Mouse (Mus musculus) retina, postnatal 7 days (tissue): ENCODE data around the gene H6pd.

Experiments used
- DNase-seq: peaks from one replicate; pipeline ENCODE4 v3.0.0-alpha.2; 2012; ENCODE audit warnings: low read depth, low spot score

Gene H6pd

DNA sequence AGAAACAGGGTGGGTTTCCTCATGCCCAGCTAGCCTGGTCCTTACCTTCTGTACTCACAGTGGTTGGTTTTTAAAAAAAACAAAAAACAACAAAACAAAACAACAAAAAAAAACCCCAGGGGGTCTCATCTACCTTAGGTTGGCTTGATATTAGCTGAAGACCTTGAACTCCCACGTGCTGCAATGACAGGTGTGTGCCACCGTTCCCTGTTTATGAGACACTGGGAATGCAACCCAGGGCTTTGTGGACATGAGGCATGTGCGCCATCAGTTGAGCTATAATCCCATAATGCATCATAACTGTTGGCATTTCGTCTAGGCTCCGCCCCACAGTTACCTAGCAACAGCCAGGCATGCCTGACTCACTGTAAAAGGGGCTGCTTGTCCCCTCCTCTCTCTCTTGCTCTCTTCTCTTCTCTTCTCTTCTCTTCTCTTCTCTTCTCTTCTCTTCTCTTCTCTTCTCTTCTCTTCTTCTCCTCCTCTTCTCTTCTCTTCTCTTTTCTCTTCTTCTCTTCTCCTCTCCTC, 33.0 kb downstream of the H6pd start:
- no peak for DNase-seq

DNA sequence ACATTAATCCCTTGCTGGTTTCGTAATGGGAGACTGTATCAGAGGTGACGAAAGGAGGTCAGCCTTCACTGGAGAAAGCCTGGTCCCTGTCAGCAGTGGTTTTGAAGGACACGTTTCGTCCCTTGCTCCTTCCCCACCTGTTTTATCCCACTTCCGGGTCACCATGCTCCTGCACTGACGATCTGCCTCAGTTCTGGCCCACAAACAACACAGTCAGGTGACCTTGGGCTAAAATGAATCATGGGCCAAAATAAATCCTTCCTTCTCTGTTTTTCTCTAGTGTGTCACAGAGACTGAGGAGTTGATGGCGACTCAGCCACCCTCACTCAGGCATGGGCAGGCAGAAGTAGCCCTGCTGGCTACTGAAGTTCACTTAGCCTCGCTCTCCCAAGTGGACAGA, 33.5 kb downstream of the H6pd start:
- no peak for DNase-seq

DNA sequence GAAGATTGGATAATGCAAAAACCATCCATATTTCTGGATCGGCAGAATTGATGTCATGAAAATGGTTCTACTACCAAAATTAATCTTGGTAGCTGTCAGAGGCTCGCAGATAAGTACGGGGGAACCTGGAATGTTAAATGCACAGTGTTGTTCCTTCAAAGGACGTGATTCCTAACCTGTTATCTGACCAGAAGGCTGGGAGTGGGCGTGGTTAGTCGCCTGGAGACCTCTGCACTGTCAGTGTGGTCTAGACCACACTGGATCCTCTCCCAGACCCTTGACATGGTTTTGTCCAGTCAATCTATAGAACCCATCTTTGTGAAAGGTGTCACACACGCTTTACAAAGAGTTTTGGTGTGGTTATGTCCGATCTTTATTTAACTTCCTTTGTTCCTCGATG, 37.4 kb downstream of the H6pd start:
- DNase-seq, result no peak

DNA sequence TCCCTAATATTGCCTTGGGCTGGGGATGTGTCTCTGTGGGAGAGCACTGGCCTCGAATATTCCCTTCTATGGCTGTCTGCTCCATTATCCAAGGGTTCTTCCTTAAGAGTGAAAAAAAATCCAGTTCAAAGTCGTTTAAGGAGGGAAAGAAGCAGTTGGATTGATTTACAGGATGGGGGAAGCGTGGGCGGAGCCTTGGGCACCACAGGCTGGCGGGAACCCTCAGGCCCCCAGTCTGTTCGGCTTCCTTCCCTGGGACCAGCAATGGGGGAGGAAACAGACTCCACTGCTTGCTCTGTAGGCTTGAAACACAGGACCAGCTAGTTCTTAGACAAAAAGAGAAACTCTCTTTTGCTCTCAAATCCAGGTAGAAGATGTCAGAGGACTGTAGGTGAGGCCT, 40.3 kb downstream of the H6pd start:
- no peak for DNase-seq

DNA sequence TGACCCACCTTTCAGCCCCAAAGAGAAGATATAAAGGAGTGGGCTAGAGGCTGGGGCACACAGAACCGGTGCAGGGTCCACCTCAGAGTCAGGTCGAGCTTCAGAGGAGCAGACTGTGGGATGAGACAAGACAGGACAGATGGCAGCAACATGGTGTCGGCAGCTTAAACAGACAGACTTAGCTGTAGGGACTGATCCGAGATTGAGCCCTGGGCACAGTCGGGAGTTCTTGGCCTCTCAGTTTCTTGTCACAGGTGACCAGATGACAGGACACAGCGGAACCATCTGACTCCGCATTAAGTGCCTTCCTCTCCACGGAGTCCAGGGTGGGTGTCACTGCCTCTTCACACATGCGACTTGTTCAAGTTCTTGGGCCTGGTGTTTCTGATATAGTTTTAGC, 41.9 kb downstream of the H6pd start:
- DNase-seq, result no peak

DNA sequence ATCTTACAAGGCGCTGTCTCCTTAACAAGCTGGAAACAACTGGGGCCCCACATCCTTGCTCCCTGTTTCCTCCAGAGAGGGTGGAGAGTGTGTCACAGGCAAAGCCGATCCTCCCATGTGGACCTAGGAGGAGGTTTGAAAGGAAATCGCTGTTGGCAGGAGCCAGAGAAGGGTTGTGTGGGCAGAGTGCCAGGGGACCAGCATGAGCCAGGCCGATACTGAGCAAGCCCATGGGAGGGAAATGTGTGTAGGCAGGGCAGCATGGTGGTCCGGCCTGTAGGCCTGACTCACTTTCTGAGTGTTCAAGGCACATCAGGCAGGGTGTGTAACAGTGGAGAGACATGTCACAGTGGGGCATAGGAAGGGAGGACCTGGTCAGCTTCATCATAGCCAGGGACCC, 42.6 kb downstream of the H6pd start:
- DNase-seq, result no peak

DNA sequence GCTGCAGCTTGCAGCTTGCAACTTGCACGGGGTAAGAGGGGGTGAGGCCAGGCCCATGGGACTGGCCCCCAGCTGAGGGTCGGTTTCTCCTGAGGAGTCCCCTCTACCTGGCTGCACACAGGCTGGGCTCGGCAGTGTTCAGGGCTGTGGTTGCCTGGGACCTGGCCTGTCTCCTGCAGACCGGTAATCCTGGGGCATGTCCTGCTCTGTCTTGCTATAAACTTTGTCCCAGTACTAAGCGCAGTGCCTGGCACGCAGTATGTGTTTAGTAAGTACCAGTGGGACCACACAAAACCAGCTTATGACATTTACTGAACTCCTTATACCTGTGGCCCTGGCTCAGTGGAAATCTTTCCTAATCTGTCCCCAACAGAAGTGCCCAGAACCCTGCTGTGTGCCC, 43.2 kb downstream of the H6pd start:
- DNase-seq, result no peak

DNA sequence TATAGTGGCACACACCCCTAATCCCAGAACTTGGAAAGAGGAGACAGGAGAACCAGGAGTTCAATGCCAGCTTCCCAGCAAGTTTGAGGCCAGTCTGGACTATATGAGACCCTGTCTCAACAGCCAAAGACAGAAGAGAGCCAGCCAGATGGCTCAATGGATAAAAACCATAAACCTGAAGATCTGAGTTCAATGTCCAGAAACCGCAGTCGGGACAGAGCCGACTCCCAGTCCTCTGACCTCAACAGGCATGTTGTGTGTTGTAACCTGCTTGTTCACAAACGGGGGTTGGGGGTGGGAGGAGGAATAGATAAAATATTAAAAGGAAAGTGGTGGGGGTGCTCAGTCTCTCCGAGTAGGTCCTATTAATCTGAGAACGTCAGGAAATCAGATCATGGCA, 43.6 kb downstream of the H6pd start:
- no peak for DNase-seq

DNA sequence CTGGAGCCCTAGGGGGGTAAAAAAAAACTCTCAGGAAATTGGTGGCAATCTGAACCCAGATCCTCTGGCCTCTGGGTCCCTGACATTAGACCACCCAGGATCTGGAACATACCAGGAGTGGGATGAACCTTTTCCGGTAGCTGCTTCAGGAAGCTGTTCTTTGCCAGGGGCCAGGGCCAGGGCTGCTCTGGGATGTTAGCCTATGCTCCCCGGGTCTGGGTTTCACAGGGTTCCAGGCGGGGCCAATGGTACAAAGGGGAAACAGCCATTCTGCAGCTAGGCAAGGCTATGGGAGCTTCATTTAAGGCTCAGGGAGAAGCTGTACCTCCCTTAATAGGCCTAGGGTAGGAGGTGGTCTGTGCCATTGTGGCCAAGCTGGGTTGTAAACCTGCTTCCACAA, 44.1 kb downstream of the H6pd start:
- DNase-seq, result no peak

DNA sequence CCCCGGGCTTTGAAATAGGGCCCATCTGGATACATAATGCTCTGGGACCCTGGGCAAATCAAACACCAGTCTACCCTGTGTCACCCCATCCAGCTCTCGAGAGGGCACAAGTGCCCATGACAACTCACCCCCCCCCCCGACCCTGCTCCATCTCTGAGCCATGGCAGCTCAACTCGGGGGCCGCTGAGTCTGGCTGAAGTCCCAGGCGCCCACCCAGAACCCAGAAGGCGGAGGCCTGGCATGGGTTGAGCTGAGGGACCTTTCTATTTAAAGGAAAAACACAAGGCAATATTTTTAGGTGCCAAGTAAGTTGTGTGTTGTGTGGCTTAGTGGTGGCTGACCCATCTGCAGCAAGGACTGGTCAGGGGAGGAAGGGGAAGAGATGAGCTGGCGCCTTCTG, 44.5 kb downstream of the H6pd start:
- no peak for DNase-seq

DNA sequence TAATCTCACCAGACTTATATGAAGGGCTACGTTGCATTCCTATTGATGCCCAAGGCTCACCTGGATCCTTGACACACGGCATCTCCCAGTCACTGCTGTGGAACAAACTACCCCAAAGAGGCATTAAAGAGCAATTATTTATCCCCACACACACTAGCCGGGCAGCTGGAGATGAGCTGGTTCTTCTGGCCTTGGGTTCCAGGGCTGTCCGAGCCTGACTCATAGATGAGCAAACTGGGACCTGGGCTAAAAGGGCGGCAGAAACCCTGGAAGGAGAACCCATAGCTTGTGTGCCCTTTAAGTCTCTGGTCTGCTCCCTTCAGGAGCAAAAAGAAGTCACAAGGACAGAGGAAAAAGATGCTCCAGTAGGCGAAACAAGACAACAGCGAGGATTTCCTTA, 48.4 kb downstream of the H6pd start:
- no peak for DNase-seq

DNA sequence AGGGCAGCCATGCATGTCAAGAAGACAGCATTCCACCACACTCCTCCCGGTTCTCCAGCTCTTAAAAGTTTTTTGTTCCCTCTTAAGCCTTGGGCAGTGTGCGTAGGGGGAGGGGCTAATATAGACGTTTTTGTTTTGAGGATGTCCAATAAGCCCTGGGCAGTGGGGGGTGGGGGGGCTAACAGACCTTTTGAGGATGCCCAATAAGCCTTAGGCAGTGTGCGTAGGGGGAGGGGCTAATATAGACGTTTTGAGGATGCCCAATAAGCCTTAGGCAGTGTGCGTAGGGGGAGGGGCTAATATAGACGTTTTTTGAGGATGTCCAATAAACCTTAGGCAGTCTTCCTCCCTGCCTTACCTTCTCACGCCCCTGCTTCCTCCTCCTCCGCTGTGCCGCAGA, 49.0 kb downstream of the H6pd start:
- DNase-seq, result no peak

DNA sequence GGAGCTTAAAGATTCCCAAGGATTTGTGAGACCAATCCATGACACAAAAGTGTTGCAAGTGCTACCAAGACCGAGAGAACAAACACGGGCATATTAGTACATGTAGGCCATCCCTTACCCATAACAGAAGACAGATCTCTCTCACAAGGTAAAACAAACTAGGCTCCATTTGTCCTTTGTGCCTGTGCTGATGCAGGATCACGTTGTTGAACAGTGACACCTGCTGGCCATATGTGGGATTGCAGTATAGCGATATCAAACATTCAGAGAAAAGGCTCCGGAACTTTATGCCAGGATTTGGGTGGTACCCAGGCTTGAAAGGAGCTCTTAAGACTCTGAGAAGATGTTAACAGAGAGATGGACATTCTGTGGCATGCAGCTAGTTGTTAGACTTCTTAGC, 50.3 kb downstream of the H6pd start:
- DNase-seq, result peak; percentile 70

DNA sequence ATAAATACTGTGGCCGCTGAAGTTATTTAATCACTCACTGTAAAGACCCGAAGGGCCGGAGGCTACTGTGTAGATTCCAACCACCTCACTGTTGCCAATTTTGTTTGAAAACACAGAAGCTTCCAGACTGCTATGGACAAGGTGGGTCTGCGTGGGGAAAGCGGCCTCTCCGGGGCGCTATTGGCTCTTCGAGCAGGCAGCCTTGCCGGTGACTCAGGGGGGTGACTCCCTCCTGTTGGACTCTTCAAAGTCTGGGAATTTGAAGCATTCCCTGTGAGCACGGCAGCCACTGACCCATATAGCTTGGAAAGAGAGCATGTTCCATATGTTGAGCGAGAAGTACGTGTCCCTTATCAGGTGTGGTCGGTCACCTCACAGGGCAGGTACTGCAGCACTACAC, 52.8 kb downstream of the H6pd start:
- no peak for DNase-seq

DNA sequence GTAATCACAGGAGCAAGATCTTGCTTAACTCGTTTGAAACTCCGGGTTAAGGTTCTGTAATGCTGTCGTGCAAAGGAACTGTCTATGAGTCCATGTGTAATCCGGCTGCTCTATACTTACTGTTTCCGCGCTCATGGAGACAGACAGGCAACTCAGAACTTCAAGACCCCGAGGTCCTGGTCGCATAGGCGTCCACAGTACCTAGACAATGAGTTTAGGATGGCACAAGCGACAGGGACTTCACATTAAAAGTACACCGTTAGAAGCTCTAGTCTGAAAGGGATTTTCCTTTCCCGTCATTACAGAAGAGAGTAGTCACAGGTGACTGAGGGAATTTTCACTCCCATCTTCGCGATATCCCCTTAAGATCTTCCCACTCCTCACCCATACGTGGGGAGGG, 53.2 kb downstream of the H6pd start:
- DNase-seq, result no peak

DNA sequence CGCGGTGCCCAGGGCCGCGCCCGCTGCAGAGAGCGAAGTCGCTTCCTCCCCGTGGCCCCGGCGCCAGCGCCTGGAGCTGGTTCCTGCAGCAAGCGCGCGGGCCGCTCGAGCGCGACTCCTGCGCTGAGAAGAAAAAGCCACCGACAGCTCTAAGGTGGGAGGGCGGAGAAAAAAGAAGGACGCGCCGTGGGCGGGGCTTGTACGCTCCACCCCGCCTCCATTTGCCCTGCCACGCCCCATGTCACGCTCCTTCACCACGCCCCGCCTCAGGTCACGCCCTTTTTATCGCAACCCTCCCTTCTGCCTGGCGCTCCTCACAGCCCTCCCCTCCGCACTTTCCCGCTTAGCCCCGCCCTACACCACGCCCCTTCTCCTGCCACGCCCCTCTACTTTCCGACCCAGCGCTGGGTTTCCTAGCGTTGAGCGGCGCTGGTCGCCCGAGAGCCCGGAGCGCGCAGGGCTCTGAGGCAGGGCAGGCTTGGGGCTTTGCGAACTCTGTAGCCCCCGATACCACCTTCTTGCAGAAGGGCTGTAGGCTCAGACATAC, 53.9 kb downstream of the H6pd start, which contains the start of gene Spsb1:
Gene Spsb1 (minus strand): TSS at position 151 of the 547 bp plus-strand sequence.
- DNase-seq, result peak; percentile 92

DNA sequence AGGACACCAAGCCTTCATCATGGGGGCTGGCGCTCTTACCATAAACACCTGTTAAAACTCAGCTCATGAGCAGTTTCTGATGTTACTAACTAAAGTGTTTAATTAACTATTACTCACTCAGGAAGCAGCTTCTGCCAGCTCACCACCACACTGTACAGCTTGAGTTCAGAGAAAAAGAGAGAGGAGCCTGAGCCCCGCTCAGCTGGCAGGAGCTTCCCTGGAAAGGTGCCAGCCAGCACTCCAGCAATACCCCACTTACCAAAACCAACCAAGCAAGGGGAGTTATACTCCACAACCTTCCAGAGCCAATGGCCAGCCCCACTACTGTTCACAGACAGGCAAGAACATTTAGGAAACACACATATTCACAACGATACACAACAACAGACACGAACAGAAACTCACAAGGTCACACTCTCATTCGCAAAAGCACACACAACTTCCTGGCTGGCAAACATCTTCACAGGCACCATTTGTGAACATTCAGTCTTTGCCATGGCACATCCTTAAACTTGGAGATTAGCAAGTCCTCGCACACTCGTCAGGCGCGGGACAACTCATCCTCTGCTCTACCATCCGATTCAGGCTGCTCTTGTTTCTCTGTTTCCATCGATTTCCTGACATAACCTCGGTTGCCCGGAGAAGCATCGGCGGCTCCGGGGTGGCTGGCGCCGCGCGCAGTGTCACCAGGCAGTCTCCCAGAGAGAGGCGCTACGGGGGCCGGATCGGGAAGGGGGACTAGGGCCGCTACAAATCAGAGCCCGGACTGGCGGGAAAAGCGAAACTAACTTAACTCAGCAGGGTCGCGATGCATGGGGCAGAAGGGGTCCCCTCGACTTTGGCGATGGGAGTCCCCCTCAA, 55.0 kb downstream of the H6pd start:
- no peak for DNase-seq

DNA sequence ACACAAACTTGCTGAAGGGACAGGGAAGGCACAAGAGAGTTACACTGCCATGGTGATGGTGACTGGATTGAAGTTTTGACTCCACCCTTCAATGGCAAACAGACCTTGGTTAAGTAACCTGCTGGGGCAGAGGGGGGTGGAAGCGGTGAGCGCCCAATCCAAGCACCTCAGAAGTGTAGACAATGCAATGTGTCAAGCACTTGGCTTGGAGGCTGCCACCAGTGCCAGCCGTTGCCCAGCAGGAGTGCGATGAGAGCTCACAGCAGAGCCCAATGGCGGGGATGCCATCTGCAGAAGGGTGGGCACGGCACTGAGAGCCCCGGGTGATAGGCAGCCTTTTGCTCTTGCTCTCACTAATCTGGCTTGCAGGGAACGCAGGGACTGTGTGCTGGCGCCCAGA, 56.6 kb downstream of the H6pd start:
- no peak for DNase-seq

DNA sequence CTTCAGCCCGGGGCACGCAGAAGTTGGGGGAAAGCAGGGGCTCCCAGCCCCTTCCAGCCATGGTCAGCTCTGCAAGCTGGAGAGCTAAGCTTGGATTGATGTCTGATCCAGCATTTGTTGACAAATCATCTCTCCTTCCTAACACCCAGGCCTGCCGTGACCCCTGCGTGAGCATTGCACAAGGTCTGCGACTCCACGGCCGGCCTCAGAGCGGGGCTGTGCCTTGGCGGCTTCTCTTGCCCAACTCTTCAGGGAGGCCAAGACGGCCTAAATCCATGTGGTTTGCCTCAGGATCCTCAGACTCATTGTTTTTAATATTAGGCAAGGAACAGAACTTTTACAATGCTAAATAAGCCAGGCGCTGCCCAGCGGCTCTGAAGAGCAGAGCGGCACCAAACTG, 57.6 kb downstream of the H6pd start:
- DNase-seq, result no peak

DNA sequence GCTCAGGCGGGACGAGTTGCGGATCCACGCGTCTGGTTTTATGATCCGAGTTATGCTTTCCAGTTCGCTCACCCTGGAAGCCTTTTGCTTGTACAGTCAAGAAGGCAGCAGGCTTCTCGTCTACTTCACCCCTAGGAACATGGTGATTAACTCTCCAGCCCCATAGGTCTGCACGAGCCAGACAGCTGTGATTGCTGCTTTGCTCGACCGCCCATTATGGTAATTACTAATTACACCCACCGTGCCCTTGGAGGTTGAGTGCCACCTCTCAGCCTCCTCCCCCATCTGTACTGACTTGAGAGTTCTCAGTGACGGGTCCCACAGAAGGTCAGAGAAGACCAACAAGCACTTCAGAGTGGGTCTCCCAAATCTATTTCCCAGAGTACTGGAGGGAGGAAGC, 59.1 kb downstream of the H6pd start:
- DNase-seq, result no peak

DNA sequence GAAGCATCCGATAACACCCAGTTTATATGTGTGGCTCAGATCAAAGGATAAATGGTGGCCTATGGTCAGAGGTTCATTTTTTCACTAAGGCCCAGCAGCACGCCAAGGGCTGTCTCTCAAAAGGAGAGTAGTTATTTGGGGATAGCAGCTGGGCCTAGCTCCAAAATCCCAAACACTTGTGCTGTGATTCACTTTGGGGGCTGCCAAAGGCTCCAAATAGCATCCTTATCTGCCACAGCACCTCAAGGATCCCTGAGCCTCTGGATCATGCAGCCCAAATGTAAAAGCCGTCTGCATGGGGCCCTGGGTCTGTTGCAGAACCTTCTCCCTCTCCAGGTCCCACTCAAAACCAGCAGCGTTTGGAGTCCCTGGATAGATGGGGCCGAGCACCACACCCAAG, 60.7 kb downstream of the H6pd start:
- DNase-seq, result no peak

DNA sequence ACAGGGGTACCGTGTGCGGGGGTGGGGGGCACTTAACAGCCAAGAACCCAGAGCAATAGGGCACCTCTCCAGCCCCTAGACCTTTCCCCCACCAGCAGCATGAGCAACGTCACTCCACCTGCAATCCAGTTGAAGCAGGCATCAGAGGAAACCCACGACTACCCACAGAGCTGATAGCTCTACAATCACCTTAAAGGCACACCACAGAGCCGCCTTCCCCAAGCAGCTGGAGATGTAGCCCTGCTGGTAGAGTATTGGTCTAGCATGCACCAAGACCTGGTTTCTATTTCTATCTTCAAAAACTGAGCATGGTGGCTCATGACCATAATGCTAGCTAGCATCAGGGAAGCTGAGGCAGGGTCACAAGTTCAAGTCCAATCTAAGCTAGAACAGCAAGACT, 61.4 kb downstream of the H6pd start:
- no peak for DNase-seq

DNA sequence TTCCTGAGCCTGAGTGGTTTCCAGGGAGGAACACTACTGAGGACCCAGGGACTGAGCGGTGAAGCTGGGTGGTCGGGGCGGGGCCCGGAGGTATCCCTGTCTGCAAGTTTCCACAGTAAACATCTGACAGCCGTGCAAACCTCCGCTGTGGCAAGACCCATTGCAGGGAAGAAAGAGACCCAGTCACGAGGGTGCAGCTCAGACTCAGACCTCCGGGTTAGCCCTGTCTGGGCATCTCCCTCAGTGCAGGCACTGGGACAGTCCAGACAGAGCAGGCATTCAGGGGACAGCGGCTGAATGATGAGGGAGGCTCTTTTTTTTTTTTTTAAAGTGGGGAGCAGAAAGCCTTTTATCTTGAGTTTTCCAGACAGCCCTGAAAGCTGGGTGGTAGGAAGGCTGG, 63.6 kb downstream of the H6pd start:
- DNase-seq, result no peak
